Mouse (Mus musculus) kidney, adult 2 months (tissue): Measurements from ENCODE around the gene Pgap3. TPM values are rescaled to one million over a fixed set of nuclear protein-coding genes. Genes with fewer than 3 reads are reported as not detected.

ENCODE experiments used
- DNase-seq: peaks from one replicate; pipeline ENCODE4 v3.0.0; 2021
- H3K27ac ChIP-seq: fragments of 200-500 bp; 2 replicates; pipeline ENCODE4 v1.5.1; 2012; ENCODE audit warnings: low read depth, low read length, control low read depth, inconsistent platforms; ENCODE audit not compliant: insufficient read depth
- H3K27me3 ChIP-seq: fragments of 200-500 bp; replicated peaks from 2 replicates; pipeline ENCODE4 v1.6.1; 2012; ENCODE audit warnings: mild to moderate bottlenecking, moderate library complexity, low read length, inconsistent platforms; ENCODE audit not compliant: control insufficient read depth, insufficient read depth
- H3K36me3 ChIP-seq: fragments of 200-500 bp; 2 replicates; pipeline ENCODE4 v1.6.1; 2012; ENCODE audit warnings: mild to moderate bottlenecking, moderate library complexity, low read length, inconsistent platforms; ENCODE audit not compliant: control insufficient read depth, insufficient read depth
- H3K4me1 ChIP-seq: fragments of 200-500 bp; 2 replicates; pipeline ENCODE4 v1.6.1; 2011; ENCODE audit warnings: low read length; ENCODE audit not compliant: control insufficient read depth, insufficient read depth
- H3K4me3 ChIP-seq: fragments of 200-500 bp; 2 replicates; pipeline ENCODE4 v1.5.1; 2011; ENCODE audit warnings: mild to moderate bottlenecking, low read depth, low read length, control low read depth; ENCODE audit not compliant: insufficient read depth
- CTCF ChIP-seq: fragments of 200-500 bp; conservative IDR thresholded peaks from 2 replicates; pipeline ENCODE4 v1.5.1; 2011; ENCODE audit warnings: low read depth, mild to moderate bottlenecking, control low read depth, low read length, moderate library complexity, mixed read lengths; ENCODE audit not compliant: insufficient read depth, insufficient read length
- POLR2A ChIP-seq: fragments of 200-500 bp; IDR thresholded peaks from one replicate; pipeline ENCODE4 v1.6.1; 2011; ENCODE audit warnings: low read depth, low read length, control low read depth
- WGBS: fragments of 180-500 bp; shearing (Covaris S2); methylation state at CpG from one replicate; pipeline ENCODE4 v1.1.7; 2018; 5-methylcytosine and 5-hydroxymethylcytosine counted together
- polyA plus RNA-seq: library from polyadenylated mRNA; depleted of rRNA; stranded (reverse); fragments of >200 nt; gene quantifications from 2 replicates; pipeline ENCODE4 v1.2.3, GENCODE M21; 2012

Gene Pgap3
- polyA plus RNA-seq, 1 experiment, result 32.2 TPM

- H3K4me3 ChIP-seq, result no peak overlapping the region
- H3K27me3 ChIP-seq, result no peaks in the 10 kb centered on the region
- WGBS, result 87% methylated on average over 7 of the region's 7 CpGs
- no peak overlapping the region for H3K27ac ChIP-seq
- H3K36me3 ChIP-seq, result no peaks in the 10 kb centered on the region
- no peak for TF ChIP-seq POLR2A
- TF ChIP-seq CTCF, result no peak
- no peak for DNase-seq
- peaks cover 24% of the 10 kb centered on the region for H3K4me1 ChIP-seq
Measured at GRCm38 (mm10) chr11:98397946-98398345, 2.3 kb downstream of the Pgap3 start.

- Histone ChIP-seq H3K27ac (peak overlapping the region; percentile 70), H3K36me3 (no peaks in the 10 kb centered on the region), H3K4me3 (no peak overlapping the region), H3K4me1 (peaks cover 18% of the 10 kb centered on the region), H3K27me3 (no peaks in the 10 kb centered on the region)
- WGBS, result 21% methylated on average over 4 of the region's 4 CpGs
- peak; percentile 87 for DNase-seq
- TF ChIP-seq CTCF, result no peak
- TF ChIP-seq POLR2A, result no peak
Measured at GRCm38 (mm10) chr11:98395041-98395440, 5.2 kb downstream of the Pgap3 start.

GRCm38 (mm10) chr11:98394301-98394700 is 6.0 kb downstream of the Pgap3 start:
- Histone ChIP-seq H3K36me3 (no peaks in the 10 kb centered on the region), H3K4me1 (peaks cover 13% of the 10 kb centered on the region), H3K27me3 (no peaks in the 10 kb centered on the region), H3K4me3 (no peak overlapping the region), H3K27ac (no peak overlapping the region)
- WGBS, result 32% methylated on average over 6 of the region's 6 CpGs
- TF ChIP-seq CTCF, result no peak
- no peak for TF ChIP-seq POLR2A
- DNase-seq, result peak; percentile 58

- peaks cover 13% of the 10 kb centered on the region for H3K4me1 ChIP-seq
- WGBS, result 78% methylated on average over 6 of the region's 6 CpGs
Measured at GRCm38 (mm10) chr11:98393317-98393716, 7.0 kb downstream of the Pgap3 start.

GRCm38 (mm10) chr11:98392645-98393044 is 7.6 kb downstream of the Pgap3 start:
- Histone ChIP-seq H3K36me3 (no peaks in the 10 kb centered on the region), H3K27ac (no peak overlapping the region), H3K27me3 (no peaks in the 10 kb centered on the region), H3K4me3 (no peak overlapping the region), H3K4me1 (peaks cover 13% of the 10 kb centered on the region)
- DNase-seq, result no peak
- no peak for TF ChIP-seq CTCF
- no peak for TF ChIP-seq POLR2A
- WGBS, result 94% methylated on average over 4 of the region's 4 CpGs

More at GRCm38 (mm10) chr11:98393317-98393716, 7.0 kb downstream of the Pgap3 start:
- no peak for DNase-seq
- Histone ChIP-seq H3K36me3 (no peaks in the 10 kb centered on the region), H3K4me3 (no peak overlapping the region), H3K27ac (no peak overlapping the region), H3K27me3 (no peaks in the 10 kb centered on the region)
- TF ChIP-seq POLR2A (no peak), CTCF (no peak)

- Histone ChIP-seq H3K27ac (no peak overlapping the region), H3K4me3 (no peak overlapping the region), H3K36me3 (no peaks in the 10 kb centered on the region), H3K4me1 (peaks cover 13% of the 10 kb centered on the region), H3K27me3 (no peaks in the 10 kb centered on the region)
- TF ChIP-seq CTCF, result no peak
- 54% methylated on average over 7 of the region's 8 CpGs for WGBS
- no peak for DNase-seq
Measured at GRCm38 (mm10) chr11:98392034-98392433, 8.3 kb downstream of the Pgap3 start.

- Histone ChIP-seq H3K4me1 (peaks cover 11% of the 10 kb centered on the region), H3K27ac (no peak overlapping the region), H3K27me3 (no peaks in the 10 kb centered on the region), H3K36me3 (no peaks in the 10 kb centered on the region), H3K4me3 (no peak overlapping the region)
- TF ChIP-seq CTCF (no peak), POLR2A (no peak)
- no peak for DNase-seq
- 83% methylated on average over 12 of the region's 12 CpGs for whole genome bisulfite sequencing
Measured at GRCm38 (mm10) chr11:98390141-98390540, 10.1 kb downstream of the Pgap3 start.
